Mouse (Mus musculus) gastrocnemius, postnatal 25 days (tissue): Measurements from ENCODE around the gene Abca3. TPM values are rescaled to one million over a fixed set of nuclear protein-coding genes. Genes with fewer than 3 reads are reported as not detected.

Experiments used
- DNase-seq: peaks from one replicate; pipeline ENCODE4 v3.0.0; 2022
- long read RNA-seq, 2 experiments: library from polyadenylated mRNA; stranded (forward); transcript quantifications; one replicate each; pipeline ENCODE4 v2.0.0; 2021
- total RNA-seq, 2 experiments: library from RNA; stranded (reverse); gene quantifications; 1 replicate in 1 of 2; 2 replicates in 1 of 2; pipeline ENCODE4 v1.2.3; 2021

Abca3 gene
- 1 to 10 TPM; 6.7 to 7.3 TPM for total RNA-seq
- long read RNA-seq, experiment 1, partial matches to known transcripts: 1 of 3 reads
- long read RNA-seq, experiment 1, other reads (novel, unspliced or antisense): 2 of 3 reads
- long read RNA-seq, experiment 2, full-length matches to known transcripts: 3 of 9 reads
- long read RNA-seq, experiment 2, partial matches to known transcripts: 4 of 9 reads
- long read RNA-seq, experiment 2, other reads (novel, unspliced or antisense): 2 of 9 reads

DNA sequence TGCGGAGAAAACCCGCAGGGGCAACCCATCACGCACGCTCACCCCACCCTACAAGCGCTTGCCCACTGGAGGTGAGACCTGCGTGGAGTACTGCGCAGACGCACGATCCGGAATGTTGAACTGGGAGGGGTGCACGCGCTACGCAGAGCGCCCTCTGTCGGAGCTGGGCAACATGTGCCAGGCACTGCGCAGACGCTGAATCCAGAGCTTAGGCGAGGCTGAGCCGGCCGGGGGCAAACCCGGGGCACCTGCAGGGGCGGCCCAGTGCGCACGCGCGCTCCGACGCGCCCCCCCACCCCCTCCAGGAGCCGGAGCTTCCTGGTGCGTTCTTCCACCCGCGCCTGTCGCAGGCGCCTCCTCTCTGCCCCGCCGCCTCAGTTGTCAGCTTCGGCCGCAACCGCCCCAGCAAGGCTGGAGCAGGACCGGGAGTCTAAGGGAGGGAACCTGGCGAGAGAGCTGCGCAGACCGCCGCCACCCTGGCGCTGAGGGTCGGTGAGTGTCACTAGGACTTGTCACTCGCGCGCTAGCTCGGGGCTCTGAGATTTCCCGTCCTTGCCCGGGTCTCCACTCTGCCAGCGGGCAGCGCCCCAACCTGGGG is at the start of gene Abca3:
TSS of gene Abca3 (plus strand) at position 191 of the 598 bp plus-strand sequence.
- DNase-seq: peak; percentile 96

DNA sequence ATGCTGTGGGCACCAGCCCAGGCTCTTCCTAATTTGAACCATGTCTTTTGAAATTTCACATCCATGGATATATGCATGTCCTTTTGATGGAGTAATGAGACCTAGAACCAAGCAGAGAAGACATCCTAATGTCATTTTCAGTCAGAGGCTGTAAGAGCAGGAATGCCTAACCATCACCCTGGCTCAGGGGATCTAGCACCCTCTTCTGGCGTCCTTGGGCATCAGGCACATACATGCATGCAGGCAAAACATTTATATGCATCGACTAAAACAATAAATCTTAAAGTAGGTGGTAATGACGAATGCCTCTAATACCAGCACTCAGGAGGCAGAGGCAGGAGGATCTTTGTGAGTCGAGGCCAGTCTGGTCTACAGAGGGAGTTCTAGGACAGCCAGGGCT is 44.2 kb upstream of the Abca3 start:
- DNase-seq: peak; percentile 14

DNA sequence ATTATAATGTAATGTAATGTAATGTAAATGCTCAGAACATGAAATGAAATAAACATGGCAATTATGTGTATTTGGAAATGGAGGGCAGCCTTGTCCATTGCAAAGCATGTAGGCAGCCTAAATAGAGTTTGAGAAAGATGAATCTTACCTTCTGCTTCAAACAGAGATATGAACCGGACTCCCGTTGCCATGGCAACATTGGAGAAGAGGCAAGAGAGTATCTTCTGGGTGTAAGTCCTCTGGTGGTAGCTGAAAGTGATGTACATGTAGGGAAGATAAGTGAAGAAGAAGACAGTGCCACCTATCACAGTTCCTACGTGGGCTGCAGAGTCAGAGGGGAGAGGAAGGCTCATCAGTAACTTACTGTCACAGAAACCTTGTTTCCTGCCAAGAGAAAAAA is 30.9 kb upstream of the Abca3 start:
- DNase-seq: no peak

DNA sequence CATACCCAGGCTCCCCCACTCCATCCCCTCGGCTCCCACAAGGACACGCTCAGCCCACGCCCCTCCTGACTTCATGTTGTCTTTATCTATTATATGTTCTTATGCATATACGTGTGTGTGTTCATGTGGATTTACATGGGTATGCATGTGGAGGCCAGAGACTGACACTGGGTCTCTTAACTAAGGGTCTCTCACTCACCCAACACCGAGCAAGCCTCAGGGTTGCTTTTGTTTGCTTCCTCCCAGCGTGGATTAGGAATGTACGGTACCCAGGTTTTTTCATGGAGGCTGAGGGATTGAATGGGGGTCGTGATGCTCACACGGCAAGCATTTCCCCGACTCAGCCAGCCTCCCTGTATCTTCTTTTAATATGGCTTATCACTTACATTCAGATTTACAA is 26.7 kb upstream of the Abca3 start:
- no peak for DNase-seq

DNA sequence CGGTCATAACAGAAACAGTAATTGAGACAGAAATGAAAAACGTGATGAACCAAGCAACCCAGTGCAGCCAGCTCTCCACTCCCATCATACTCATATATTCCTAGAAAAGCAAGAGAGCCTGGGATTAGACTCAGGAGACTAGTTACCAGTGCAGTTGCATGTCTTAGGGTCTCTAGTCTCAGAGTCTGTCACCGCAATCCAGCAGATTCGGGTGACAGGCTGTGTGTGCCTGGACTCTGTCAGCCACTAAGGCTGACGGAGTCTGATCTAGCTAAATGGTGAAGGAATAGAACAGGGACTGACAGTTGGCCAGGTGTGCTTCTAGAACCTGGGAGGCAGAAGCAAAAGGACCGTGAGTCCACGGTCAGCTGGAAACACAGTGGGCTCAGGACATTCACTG is 24.1 kb upstream of the Abca3 start:
- no peak for DNase-seq

DNA sequence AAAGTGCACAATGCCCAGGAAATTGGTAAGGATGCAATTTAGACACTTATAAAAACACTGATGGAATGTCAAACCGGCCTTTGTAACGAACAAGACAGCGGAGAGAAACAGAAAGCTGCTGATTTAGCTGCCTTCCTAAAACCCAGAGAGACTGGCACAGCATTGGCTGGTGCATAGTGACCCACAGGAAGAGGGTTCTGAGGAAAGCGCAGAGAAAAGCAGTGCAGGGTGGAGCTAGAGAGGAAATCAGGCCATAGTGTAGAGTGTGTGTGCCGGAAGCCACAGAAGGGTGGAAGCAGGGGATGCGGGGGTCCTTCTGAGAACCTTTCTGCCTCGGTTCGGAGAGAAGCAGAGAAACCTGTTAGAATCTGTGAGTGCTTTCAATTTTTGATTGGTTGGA is 7.1 kb upstream of the Abca3 start:
- DNase-seq: no peak

DNA sequence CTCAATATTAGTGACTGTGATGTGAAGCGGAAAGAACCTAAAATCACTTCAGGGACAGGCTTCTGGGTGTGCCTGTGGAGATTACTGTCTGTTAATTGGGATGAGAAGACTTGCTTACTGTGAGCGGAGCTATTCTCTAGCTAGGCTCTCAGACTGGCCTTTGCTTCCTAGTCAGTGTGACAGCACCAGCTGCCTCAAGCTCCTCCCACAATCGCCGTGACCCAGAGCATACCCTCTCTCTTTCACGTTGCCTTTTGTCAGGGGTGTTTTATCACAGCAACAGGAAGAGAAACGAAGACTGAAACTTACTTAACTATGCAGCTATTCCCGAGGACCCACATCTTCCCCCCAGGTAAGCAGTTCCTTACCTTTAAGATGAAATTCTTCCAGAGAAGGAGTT is 4.9 kb upstream of the Abca3 start:
- no peak for DNase-seq

DNA sequence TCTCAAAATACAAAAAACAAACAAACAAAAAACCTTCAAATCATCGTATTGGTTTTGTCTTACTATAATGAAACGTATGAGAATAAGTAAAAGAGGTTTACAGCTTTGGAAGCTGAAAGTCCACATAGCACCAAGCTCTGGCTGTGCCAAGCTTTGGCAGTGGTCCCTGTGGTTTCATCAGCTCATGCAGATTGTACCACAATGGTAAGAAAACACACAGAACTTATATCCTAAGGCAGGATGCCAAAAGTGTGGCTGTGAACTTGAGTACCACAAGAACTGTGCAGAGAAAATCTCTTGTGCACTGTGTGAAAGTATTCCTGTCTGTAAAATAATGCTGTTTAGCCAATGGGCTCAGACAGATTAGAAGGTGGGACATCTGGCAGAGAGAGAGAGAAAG is 2.6 kb upstream of the Abca3 start:
- no peak for DNase-seq

DNA sequence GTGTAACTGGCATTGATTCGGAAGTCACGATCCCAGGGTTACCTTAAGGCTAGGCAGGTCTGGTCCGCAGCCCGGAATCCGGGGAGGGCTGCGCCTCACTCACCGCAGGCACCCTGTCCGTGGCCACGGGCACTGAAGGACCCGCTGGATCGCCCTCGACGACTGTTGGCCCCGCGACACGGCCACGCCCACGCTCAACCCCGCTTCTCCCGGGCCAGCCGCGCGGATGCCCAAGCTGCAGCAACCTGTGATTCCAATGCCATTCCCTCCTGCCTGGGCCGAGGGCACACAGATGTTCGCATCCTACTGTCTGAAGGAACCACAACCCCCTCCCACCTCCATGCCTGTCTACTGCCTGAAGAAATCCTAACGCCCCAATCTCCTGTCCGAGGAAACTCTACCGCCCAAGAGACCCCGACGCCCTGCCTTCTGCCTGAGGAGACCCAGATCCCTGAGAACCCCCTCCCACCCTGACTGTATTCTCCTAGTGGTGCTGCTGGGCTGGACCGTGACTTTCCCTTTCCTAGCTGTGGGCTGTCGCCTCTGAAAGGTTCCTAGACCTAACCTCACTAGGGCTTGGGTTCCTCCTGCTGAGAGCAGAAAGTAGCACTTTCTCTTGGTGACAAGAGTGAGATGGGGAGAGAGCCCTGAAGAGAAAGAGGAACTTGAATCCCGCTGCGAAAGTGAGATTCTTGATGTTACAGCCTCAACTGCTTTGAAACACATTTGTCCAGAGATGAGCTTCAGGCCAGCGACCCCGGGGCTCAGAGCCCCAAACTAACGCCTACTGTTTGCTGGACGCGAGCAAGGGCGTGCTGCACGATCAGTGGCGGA is 607 bp upstream of the Abca3 start, which contains the start of gene Abca17:
TSS of gene Abca17 (minus strand) at position 143 of the 834 bp plus-strand sequence.
- no peak for DNase-seq

DNA sequence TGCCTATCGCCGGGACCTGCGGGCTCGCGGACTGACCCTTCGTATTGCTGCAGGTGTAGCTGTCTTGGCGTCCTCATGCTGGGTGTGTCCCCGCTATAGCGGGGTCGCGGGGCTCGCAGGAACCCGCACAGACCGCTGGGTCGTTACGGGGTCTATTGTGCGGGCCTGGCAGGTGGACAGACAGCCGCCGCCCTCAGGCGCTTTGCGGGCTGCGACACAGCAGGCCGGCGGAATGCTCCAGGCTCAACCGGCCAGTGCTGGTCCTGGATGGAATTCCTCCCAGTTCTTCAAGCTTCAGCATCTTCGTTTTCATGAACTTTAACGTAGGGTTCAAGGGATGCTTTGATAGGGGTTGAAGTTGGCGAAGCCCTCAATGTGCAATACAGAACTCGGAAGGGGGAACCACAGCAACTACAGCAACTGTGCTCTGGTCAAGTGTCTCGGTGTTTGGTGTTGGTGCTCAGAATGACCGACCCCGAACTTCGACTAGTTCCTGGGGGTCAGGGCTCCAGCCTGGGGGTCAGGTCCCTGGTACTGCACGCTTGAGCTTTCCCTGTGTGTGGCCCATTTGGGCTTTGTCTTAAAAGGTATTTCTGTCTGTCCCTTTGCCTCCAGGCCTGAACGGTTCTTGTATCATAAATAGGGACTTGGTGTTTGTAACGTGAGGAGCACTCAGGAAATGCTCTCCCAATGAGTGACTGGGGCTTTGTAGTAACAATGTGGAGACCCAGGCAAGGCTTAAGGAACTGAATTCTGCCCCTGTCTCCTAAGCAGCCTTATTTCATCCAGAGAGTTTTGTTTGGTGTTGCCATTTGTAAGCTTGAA is 832 bp downstream of the Abca3 start:
- DNase-seq: no peak

DNA sequence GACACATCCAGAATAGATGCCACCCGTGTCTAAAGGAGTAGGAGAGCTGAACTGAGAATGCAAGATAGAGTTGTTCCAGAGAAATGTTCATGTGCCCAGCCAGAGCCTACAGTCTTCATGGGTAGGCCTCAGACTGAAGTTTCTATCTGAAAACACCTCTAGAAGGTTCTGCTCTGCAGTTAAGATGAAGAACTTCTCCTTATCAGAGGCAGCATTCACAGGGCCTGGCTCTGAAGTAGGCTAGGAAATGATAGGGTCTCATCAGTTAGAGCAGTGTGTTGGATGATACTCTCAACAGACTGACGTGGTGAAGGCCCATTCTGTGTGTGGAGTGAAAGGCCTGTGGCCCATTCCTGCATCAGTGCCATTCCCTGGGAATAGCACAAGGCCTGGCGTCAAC is 2.2 kb downstream of the Abca3 start:
- no peak for DNase-seq

DNA sequence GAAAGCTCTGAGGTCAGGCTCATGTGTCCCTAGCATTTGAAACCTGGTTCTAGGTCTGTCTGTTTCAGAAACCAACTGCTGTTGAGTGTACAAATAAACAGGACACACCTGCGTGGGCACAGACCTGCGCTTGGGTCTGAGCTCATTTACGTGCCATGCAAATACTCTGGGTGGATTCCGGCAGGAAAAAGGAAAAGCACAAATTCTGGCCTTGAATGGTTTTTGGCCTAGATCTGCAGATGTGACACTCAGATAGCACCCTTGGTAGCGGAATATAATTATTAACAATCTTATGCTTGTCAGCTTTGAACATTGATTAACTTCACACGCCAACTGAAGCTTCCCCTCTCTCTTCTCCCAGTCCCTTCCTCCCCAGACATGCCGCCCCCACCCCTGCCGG is 3.5 kb downstream of the Abca3 start:
- no peak for DNase-seq

DNA sequence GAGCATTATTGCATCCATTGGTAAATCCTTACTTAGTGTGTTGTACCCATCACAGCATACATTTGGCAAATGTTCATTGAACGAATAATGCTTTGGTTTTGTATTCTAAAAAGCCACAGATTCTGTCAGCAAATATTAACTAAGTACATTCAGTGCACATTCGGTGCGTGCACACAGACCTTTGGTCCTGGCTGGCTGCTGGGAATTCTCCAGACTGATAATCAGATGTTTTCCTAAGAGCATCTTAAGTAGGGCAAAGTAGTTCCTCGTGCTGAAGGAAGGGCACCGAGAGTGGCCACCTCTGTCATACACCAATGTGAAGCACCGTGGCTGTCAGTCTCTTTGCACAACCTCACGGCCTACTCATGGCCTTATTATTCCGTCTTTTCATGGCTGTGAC is 7.3 kb downstream of the Abca3 start:
- no peak for DNase-seq

DNA sequence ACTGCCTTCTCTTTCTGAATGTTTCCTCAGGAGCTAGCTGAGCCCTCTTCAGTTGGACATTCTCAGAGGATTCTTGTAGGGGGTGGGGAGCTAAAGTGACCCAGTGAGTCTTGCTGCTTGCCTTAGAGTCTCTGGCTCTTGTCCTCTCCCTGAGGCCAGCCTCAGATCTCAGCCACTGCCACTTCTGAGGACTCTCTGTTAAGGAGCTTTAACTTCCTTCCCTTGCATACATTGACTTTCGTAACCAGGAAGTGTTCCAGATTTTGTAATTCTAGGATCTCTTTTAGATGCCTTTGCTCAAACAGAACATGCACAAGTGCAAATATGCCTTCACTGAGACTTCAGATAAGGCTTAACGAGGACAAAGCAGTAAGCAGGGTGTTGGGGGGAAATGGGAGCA is 8.2 kb downstream of the Abca3 start:
- DNase-seq: no peak

DNA sequence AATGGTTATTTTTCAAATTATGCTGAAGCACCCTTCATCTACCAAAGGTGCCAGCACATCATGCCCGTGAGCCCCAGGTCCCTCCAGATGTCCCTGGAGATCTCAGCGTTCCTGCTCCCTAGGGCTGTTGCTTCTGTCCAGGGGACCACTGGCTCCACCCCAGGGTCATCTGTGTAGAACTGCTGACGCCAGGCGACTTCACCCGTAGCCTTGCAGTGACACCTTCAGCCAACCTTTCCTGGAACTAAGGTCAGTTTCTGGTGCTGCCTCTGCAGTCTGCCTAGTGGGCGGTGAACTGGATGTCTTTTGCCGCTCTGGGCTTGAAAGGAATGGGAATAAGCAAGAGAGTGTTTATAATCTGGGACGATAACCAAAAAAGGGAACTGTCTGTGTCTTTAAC is 9.1 kb downstream of the Abca3 start:
- DNase-seq: no peak

DNA sequence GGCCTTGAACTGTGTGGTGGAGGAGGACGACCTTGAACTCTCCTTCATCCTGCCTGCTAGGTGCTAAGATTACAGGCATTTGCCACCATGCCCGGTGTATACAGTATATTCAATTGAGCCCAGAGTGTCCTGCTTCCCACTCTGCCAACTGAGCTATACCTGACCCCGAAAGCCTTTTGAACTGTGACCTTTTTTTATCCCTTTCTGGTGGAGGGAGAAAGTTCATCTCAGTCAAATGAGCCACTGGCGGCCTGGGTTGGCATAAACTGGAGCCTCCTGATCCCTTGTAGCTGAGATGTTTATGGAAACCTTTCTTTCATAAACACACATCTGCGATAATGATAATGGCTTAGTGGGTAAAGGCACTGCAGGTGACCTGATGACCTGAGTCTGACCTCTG is 9.5 kb downstream of the Abca3 start:
- DNase-seq: no peak

DNA sequence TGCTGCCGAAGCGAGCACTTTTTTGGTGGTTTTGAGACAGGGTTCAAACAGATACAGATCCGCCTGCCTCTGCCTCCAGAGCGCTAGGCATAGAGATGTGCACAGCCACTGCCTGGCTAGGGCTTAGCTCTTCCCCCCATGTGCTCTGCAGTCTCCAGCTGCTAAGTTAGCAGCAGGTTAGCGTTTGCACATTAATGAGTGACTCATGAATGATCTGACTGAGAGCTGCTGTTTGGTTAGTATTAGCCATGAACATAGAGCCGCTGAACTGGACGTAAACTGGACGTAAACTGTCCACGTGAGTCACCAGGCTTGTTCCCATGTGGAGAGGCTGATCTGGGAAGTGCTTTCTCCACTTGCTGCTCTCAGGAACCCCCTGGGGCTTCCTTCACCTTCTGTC is 10.8 kb downstream of the Abca3 start:
- DNase-seq: no peak

DNA sequence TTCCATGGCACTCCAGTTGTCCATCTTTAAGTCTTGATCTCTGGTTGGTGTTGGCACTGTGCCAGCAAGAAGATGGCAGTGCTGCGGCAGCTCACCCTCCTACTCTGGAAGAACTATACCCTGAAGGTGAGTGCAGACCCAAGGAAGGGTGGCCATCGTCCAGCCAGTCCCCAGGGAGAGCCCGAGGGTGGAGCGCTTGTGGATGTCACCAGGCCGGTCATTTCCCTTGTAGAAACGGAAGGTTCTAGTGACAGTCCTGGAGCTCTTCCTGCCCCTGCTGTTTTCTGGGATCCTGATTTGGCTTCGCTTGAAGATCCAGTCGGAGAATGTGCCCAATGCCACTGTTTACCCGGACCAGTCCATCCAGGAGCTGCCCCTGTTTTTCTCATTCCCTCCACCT is 12.7 kb downstream of the Abca3 start:
- DNase-seq: no peak

DNA sequence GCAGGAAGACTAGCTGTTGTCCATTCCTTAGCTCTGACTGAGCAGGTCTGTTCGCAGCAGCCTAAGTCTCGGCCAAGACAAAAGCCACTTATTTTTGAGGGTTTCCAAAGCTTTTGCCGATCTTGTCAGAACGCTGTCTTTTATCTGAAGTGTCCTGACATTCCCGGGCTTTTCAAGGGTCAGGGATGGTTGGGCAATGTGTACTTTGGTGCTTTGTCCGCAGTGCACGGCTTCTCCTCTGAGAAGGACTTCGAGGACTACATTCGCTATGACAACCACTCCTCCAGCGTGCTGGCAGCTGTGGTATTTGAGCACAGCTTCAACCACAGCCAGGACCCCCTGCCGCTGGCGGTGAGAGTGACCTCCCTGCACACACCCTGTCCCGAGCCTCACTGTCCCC is 14.1 kb downstream of the Abca3 start:
- no peak for DNase-seq

DNA sequence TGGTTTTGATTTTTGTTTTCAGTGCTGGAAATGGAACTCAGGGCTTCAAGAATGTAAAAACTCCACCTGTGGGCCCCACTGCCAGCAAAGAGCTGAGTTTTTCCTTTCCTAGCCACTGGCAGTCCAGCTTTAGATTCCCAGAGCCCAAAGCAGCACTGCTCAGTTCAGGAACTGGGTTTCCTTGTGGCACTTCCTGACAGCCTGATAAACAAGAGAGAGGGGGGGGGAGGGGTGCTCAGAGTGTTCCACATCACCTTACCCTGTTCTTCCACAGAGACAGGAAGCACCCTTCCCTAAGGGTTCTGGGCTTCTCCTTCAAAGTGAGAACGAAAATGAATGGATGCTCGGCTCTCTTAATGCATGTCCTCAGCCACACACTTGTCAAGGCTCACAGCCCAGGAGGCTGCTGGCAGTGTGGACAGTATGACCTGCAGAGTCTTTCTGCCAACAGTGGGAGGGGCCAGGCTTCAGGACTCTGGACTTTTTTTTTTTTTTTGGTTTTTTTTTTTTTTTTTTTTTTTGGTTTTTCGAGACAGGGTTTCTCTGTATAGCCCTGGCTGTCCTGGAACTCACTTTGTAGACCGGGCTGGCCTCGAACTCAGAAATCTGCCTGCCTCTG is 23.5 kb downstream of the Abca3 start:
- no peak for DNase-seq

DNA sequence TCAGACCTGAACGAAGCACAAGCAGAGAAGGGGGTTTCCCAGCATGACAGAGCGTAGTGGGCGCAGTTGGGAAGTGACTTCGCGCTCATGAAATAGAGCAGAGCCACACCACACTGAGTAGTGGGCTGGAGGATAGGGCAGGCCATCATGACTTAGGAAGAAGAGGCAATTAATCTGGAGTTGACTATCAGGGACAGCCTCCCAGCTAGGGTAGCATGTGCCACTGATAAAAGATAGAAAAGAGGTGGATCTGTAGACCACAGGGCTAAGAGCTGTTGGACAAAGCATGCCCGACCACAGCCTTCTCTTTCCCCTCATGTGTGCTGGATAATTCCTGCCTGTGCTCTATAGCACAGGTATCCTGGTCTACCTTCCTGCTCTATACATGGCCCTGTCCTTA is 24.1 kb downstream of the Abca3 start:
- DNase-seq: no peak

DNA sequence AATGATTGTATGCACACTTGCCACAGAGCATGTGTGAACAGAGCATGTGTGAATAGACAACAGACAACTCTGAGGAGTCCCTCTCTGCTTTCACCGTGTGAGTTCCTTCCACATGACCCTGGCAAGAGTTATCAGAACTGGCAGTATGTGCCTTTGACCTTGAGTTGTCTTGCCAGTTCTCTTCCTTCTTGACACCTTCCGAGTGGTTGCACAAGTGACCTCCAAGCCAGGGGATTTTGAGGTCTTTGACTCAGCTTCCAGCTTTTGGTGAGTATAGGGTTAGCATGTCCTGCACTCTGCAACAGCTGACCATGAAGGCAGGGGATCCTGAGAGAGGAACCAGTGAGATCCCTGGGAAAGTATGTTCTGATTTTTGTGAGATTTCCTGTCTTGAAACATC is 26.7 kb downstream of the Abca3 start:
- no peak for DNase-seq
